Mouse (Mus musculus) frontal cortex, postnatal 10 days (tissue): ENCODE measurements at regions not wholly inside any gene's neighbourhood (a gene's known extent, or its start where the extent isn't known, plus 50 kb on each side); places are given as distances from the start of the nearest gene placed in this dataset.
"Not testable (repeated sequence)": the region's sequence is repeated elsewhere in the genome, so short reads cannot be mapped to it uniquely, and the experiment has no call there.

Experiments
- DNase-seq, 2 experiments: peaks; one replicate each; pipeline ENCODE4 v3.0.0; 2022; ENCODE audit warnings: low spot score in 2 of 2, mixed read lengths in 1 of 2

DNA sequence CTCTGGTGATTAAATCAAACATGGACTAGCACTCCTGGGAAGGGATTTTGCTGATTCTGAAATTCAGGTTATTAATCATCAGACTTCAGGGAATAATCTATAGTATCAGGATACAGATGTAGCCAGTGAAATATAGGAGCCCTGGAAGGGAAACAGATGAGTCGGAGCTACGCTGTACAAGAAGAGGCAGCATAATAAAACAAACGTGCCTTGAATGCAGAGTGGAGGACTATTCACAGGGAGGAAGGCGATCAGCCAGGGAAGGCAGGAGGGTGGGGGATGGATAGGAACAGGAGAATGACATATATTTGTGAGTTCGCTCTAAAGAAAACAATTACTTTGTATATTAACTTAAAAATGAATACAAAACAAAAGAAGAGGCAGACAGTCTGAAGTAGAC lies 286.6 kb upstream of the Got2 start:
- no peak for DNase-seq

DNA sequence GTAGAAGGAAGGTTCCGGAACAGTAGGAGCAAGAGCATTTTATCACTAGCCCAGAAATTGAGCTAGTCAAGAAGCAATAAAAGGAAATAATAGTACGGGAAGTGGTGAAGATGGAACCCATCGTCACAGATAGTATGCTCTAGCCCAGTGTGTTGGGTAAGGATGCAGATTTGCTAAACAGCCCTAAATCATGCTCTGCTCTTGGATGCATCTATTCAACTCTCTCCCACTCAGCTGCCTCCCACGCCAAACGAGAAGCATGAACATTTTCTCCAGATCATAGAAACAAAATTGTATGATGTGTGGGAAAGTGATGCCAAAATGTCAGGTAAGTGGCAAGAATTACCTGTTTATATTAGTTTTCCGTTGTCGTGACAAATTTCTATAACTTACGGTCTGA lies 276.6 kb upstream of the Got2 start:
- DNase-seq: no peak

DNA sequence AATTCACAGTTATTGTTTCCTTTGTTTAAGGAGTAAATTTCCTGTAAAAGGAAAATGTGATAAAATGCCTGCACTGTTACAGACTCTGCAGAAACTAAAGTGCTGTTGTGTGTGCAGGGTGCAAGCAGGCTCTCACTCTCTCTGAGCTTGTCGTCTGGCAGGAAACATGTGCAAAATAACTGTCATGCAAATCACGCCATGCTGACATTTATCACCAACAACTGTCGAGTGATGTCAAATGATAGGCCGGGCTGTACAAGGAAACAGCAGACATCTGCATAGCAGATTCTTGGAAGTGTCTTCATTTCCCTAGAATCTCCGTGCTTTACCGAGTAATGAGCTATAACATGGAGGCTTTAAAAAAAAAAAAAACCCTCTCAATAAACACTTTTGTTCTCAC lies 271.6 kb upstream of the Got2 start:
- no peak for DNase-seq

GRCm38 (mm10) chr8:96152496-96153250 lies 264.3 kb upstream of the Got2 start:
- peak in 1 of 2 experiments; percentile 39 for DNase-seq

DNA sequence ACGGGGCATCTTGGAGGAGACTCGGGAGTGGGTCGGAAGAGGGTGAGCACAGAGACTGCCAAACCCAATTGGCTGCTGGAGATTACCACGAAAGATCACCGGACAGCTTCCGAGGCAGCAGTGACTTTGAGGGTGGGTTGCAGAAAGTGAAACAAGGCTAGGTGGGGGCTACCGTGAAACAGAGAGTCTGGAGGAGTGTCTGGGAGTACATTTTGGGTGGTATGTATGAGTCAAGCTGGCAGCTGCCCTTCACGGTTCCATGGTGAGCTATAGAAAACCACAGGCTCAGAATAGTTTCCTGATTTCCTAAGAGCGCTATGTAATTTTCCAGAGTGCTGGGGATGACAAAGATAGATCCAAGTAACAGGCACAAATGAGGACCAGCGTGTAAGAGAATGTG lies 263.7 kb upstream of the Got2 start:
- peak; percentile 18 to 43 for DNase-seq

GRCm38 (mm10) chr8:96151065-96151472 lies 262.7 kb upstream of the Got2 start:
- DNase-seq: peak; percentile 23 to 45

DNA sequence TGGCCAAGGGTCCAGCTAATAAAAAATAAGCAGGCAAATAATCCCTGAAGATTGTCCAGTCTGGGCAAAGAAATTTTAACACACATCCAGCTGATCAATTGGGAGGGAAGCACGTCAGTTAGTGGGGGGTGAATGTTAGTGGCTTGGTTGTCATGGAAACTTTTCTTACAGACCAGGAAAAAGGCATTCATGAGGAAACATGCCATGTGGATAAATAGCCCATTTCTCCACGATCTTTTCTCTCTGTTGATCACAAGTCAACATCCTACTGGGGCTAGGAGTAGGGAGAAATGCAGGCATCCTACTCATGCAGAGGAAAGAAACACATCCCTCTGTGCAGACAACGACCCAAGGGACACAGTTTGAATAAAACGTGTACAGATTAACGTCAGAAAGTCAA lies 243.8 kb upstream of the Got2 start:
- DNase-seq: no peak

GRCm38 (mm10) chr8:96128329-96128728 lies 240.0 kb upstream of the Got2 start:
- DNase-seq: no peak

DNA sequence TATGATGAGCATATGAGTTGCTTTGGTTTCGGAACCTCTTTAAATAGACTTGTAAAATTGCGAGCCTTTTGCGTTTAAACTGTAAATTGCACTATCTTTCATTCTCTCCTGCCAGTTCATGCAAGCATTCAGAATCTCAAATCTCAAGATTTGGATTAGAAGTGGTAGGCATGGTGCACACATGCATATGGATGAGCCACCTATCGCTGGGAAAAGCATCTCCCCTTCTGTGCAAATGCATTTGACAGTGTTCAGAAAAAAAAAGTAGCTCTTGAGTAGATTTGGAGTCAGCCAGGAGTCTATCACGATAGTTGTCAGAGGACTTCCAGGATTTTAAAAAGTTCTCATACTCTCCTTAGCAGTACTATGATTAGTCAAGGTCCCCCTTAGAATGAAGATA lies 212.5 kb upstream of the Got2 start:
- DNase-seq: no peak

DNA sequence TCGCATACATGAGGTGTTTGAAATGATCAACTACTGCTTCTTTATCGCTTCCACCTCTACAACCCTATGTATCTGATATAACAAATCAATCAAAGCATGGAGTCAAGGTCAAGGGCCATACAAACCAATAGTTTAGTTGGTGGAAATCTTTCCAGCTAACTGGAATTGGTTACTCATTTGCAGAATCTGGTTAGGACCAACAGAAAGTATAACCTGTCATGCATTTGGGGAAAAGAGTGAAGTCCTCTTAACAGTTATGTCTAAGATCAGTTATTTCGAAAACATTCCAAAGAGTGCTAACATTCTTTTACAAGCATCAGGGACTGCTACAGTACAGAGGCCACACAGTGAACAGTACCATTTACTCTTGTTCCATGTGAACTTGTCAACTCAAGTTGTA lies 204.6 kb upstream of the Got2 start:
- DNase-seq: no peak

- no peak for DNase-seq
Observed at GRCm38 (mm10) chr8:96090231-96090630, 201.9 kb upstream of the Got2 start.

DNA sequence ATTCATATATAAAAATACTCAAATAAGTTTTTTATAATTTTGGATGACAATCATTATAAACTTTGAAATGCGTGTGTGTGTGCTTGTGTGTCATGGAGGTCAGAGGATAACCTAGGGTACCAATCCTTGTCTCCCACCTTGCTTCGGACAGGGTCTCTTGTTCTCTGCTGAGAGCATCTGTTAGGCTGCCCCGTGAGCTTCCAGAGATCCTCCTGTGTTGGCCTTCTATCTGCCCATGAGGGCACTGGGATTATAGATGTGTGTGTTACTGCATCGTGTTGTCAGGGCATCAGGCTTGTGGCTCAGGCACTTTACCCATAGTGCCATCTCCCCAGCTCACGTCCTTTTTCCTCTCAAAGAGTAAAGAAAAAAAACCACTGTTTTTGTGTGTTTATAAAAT lies 180.0 kb upstream of the Got2 start:
- no peak for DNase-seq

DNA sequence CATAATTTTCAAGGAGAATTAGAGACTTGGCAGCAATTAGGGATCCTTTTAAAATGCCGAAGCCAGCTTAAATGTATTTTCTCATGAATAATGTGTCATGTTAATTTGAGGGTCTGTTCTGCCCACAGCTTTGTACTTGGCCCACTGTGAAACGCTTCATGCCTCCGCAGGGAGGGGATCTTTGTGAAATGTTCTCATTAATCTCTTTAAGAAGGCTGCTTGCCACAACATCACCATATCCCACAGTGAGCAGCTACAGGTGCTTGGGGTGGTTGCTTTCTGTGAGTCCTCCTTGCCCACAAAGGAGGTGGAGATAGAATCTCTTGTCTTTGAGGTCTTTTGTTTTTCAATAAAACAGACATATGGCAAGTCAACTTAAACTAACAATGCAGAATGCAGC lies 159.3 kb upstream of the Got2 start:
- no peak for DNase-seq

GRCm38 (mm10) chr8:96042335-96042734 lies 154.0 kb upstream of the Got2 start:
- DNase-seq: no peak

DNA sequence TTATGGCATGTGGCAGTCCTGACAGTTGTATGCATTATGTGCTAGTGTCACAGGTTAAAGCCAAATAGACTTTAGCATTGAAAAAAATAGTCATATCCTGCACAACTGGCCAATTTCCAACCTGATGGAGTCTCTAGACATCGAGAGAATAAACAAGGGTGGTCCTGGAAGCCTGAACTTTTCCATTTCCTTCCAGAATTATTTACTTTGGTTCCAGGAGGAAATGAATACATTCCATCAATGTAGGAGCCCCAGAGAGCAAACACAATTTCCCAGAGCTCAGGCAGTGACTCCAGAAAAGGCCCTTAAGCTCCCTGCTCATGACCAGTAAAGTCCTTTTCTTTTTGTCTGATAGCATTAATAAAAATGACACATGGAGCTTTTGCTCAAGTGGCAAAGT lies 151.9 kb upstream of the Got2 start:
- DNase-seq: no peak

GRCm38 (mm10) chr8:96018742-96019141 lies 130.4 kb upstream of the Got2 start:
- not testable (repeated sequence) for DNase-seq

GRCm38 (mm10) chr8:96012002-96012401 lies 123.7 kb upstream of the Got2 start:
- DNase-seq: no peak

GRCm38 (mm10) chr8:95991826-95992463 lies 103.6 kb upstream of the Got2 start:
- no peak for DNase-seq

- no peak for DNase-seq
Observed at GRCm38 (mm10) chr8:95988616-95989380, 100.5 kb upstream of the Got2 start.

- peak in 1 of 2 experiments; percentile 15 for DNase-seq
Observed at GRCm38 (mm10) chr8:95987011-95987440, 98.7 kb upstream of the Got2 start.

DNA sequence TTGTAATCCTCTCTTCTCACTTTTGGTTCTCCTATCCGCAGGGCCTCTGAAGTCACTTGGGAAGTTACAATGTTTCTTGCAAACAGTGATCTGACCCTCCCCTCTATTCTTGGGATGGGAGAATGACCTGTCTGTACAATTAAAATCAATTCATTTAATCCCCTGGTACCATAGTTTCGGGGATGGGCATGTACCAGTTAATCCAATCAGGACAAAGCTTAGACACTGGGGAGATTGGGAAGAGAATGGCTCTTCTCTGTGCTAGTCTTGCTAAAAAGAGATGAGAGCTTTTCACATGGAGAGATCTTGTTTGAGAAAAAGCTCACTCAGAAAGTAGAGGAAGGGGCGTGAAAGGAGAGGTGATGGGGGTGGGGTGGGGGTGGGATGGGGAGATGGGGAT lies 98.1 kb upstream of the Got2 start:
- DNase-seq: no peak

DNA sequence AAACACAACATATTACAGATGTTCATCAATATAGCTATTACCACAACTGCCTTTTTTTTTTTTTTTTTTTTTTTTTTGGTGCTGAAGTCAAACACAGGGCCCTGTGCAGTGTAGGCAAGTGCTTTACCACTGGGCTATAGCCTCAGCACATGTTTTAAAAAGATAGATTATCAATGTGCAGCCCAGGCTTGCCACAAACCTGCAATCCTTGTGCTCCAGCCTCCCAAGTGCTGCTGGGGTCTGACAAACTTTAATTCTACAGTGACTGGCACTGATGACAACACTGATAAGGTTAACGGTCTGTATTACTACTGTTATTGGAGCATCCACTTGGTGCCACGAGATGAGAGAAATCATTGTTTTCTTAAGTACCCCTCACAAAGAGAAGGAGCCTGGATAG lies 95.3 kb upstream of the Got2 start:
- no peak for DNase-seq

- DNase-seq: no peak
Observed at GRCm38 (mm10) chr8:95980405-95980804, 92.1 kb upstream of the Got2 start.
